Mouse (Mus musculus): Measurements from ENCODE around the gene Defb29.

DNA sequence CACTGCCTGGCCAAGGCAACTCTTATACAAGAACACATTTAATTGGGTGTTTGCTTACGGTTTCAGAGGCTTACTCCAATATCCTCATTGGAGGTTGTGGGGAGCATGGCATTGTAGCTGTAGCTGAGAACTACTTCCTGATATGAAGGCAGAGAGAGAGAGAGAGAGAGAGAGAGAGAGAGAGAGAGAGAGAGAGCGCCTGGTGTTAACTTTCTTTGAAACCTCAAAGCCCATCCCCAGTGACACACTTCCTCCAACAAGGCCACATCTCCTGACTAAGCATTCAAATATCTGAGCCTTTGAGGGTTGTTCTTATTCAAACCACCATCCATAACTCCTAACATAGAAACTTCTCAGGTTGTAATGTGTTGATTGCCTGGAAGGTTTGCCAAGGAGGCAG is 35.9 kb downstream of the Defb29 start:
- TF ChIP-seq CTCF (IDR thresholded peaks at IDR 0.05; ENCODE audit: low read depth), result no peak
- no peak for TF ChIP-seq EP300 (IDR thresholded peaks at IDR 0.05; ENCODE audit: low read depth)
